Mouse (Mus musculus) spleen, adult 12 weeks (tissue): Measurements from ENCODE around the gene Rundc3a.
"Not testable (repeated sequence)": the region's sequence is repeated elsewhere in the genome, so short reads cannot be mapped to it uniquely, and the experiment has no call there.

ENCODE experiments used
- DNase-seq: peaks from one replicate; pipeline ENCODE4 v3.0.0; 2022; ENCODE audit warnings: low spot score

The Rundc3a gene

GRCm38 (mm10) chr11:102367504-102368280, 25.5 kb upstream of the Rundc3a start:
- no peak for DNase-seq

- DNase-seq = no peak
Observed at GRCm38 (mm10) chr11:102368347-102368746, 24.9 kb upstream of the Rundc3a start.

GRCm38 (mm10) chr11:102369263-102369662, 23.9 kb upstream of the Rundc3a start:
- DNase-seq = no peak

- no peak for DNase-seq
Observed at GRCm38 (mm10) chr11:102370285-102370684, 22.9 kb upstream of the Rundc3a start.

- no peak for DNase-seq
Observed at GRCm38 (mm10) chr11:102371926-102372685, 21.1 kb upstream of the Rundc3a start.

GRCm38 (mm10) chr11:102372936-102373335, 20.3 kb upstream of the Rundc3a start:
- DNase-seq = peak; percentile 41

GRCm38 (mm10) chr11:102373646-102374045, 19.6 kb upstream of the Rundc3a start:
- no peak for DNase-seq

- DNase-seq = peak; percentile 56
Observed at GRCm38 (mm10) chr11:102374108-102374725, 19.0 kb upstream of the Rundc3a start.

GRCm38 (mm10) chr11:102375196-102376173, 17.7 kb upstream of the Rundc3a start:
- peak; percentile 79 for DNase-seq

GRCm38 (mm10) chr11:102376196-102376835, 16.9 kb upstream of the Rundc3a start:
- DNase-seq = peak; percentile 48

GRCm38 (mm10) chr11:102377186-102377585, 16.0 kb upstream of the Rundc3a start:
- DNase-seq = peak; percentile 48

GRCm38 (mm10) chr11:102380091-102380490, 13.1 kb upstream of the Rundc3a start:
- no peak for DNase-seq

- no peak for DNase-seq
Observed at GRCm38 (mm10) chr11:102381341-102382100, 11.7 kb upstream of the Rundc3a start.

GRCm38 (mm10) chr11:102382794-102383193, 10.4 kb upstream of the Rundc3a start:
- DNase-seq = no peak

- DNase-seq = no peak
Observed at GRCm38 (mm10) chr11:102383365-102384136, 9.7 kb upstream of the Rundc3a start.

- no peak for DNase-seq
Observed at GRCm38 (mm10) chr11:102384418-102384817, 8.8 kb upstream of the Rundc3a start.

- no peak for DNase-seq
Observed at GRCm38 (mm10) chr11:102385075-102385474, 8.1 kb upstream of the Rundc3a start.

GRCm38 (mm10) chr11:102386121-102386520, 7.1 kb upstream of the Rundc3a start:
- no peak for DNase-seq

- not testable (repeated sequence) for DNase-seq
Observed at GRCm38 (mm10) chr11:102389436-102389835, 3.8 kb upstream of the Rundc3a start.
